Mouse (Mus musculus): ENCODE results near the gene Mdfic. TPM values are rescaled to one million over a fixed set of nuclear protein-coding genes. Genes with fewer than 3 reads are reported as not detected.

Gene Mdfic
- polyA plus RNA-seq, 1 experiment: 3.0 TPM

GRCm38 (mm10) chr6:15789523-15790500 is 69.4 kb downstream of the Mdfic start:
- H3K4me3 ChIP-seq (ENCODE audit: insufficient read depth, low read length): no peak overlapping the region
- peaks cover 3% of the 10 kb centered on the region for H3K4me1 ChIP-seq (ENCODE audit: control insufficient read depth, insufficient read depth, low read length)
- no peak for TF ChIP-seq POLR2A (IDR thresholded peaks at IDR 0.05; ENCODE audit: extremely low read depth, insufficient read depth, low read length)
- TF ChIP-seq CTCF (IDR thresholded peaks at IDR 0.05; ENCODE audit: extremely low read depth, insufficient read depth, low read length): peak; percentile 64
- no peak overlapping the region; the same call in 1 of the 2 replicates for H3K27ac ChIP-seq (ENCODE audit: insufficient read depth, low read length)

GRCm38 (mm10) chr6:15792680-15793601 is 72.5 kb downstream of the Mdfic start:
- Histone ChIP-seq H3K27ac (ENCODE audit: insufficient read depth, low read length) (no peak overlapping the region), H3K4me3 (ENCODE audit: insufficient read depth, low read length) (no peak overlapping the region), H3K4me1 (ENCODE audit: control insufficient read depth, insufficient read depth, low read length) (peaks cover 3% of the 10 kb centered on the region)
- TF ChIP-seq CTCF (IDR thresholded peaks at IDR 0.05; ENCODE audit: extremely low read depth, insufficient read depth, low read length) (no peak), POLR2A (IDR thresholded peaks at IDR 0.05; ENCODE audit: extremely low read depth, insufficient read depth, low read length) (no peak)

- peaks cover 3% of the 10 kb centered on the region for H3K4me1 ChIP-seq (ENCODE audit: control insufficient read depth, insufficient read depth, low read length)
- H3K27ac ChIP-seq (ENCODE audit: insufficient read depth, low read length): no peak overlapping the region
- H3K4me3 ChIP-seq (ENCODE audit: insufficient read depth, low read length): no peak overlapping the region
- TF ChIP-seq POLR2A (IDR thresholded peaks at IDR 0.05; ENCODE audit: extremely low read depth, insufficient read depth, low read length) (no peak), CTCF (IDR thresholded peaks at IDR 0.05; ENCODE audit: extremely low read depth, insufficient read depth, low read length) (no peak)
Observed at GRCm38 (mm10) chr6:15793602-15794345, 73.3 kb downstream of the Mdfic start.

GRCm38 (mm10) chr6:15794801-15795200 is 74.3 kb downstream of the Mdfic start:
- TF ChIP-seq POLR2A (IDR thresholded peaks at IDR 0.05; ENCODE audit: extremely low read depth, insufficient read depth, low read length) (no peak), CTCF (IDR thresholded peaks at IDR 0.05; ENCODE audit: extremely low read depth, insufficient read depth, low read length) (no peak)
- Histone ChIP-seq H3K4me1 (ENCODE audit: control insufficient read depth, insufficient read depth, low read length) (no peaks in the 10 kb centered on the region; the same call in 1 of the 2 replicates), H3K27ac (ENCODE audit: insufficient read depth, low read length) (no peak overlapping the region), H3K4me3 (ENCODE audit: insufficient read depth, low read length) (no peak overlapping the region)

- Histone ChIP-seq H3K27ac (ENCODE audit: insufficient read depth, low read length) (no peak overlapping the region), H3K4me3 (ENCODE audit: insufficient read depth, low read length) (no peak overlapping the region), H3K4me1 (ENCODE audit: control insufficient read depth, insufficient read depth, low read length) (no peaks in the 10 kb centered on the region)
- no peak for TF ChIP-seq CTCF (IDR thresholded peaks at IDR 0.05; ENCODE audit: extremely low read depth, insufficient read depth, low read length)
- no peak for TF ChIP-seq POLR2A (IDR thresholded peaks at IDR 0.05; ENCODE audit: extremely low read depth, insufficient read depth, low read length)
Observed at GRCm38 (mm10) chr6:15807382-15807781, 86.9 kb downstream of the Mdfic start.

GRCm38 (mm10) chr6:15825236-15825635 is 104.8 kb downstream of the Mdfic start:
- H3K27ac ChIP-seq (ENCODE audit: insufficient read depth, low read length): no peak overlapping the region
- no peaks in the 10 kb centered on the region for H3K4me1 ChIP-seq (ENCODE audit: control insufficient read depth, insufficient read depth, low read length)
- H3K4me3 ChIP-seq (ENCODE audit: insufficient read depth, low read length): no peak overlapping the region
- TF ChIP-seq POLR2A (IDR thresholded peaks at IDR 0.05; ENCODE audit: extremely low read depth, insufficient read depth, low read length) (no peak), CTCF (IDR thresholded peaks at IDR 0.05; ENCODE audit: extremely low read depth, insufficient read depth, low read length) (no peak)

- Histone ChIP-seq H3K27ac (ENCODE audit: insufficient read depth, low read length) (no peak overlapping the region), H3K4me3 (ENCODE audit: insufficient read depth, low read length) (no peak overlapping the region), H3K4me1 (ENCODE audit: control insufficient read depth, insufficient read depth, low read length) (no peaks in the 10 kb centered on the region)
- TF ChIP-seq POLR2A (IDR thresholded peaks at IDR 0.05; ENCODE audit: extremely low read depth, insufficient read depth, low read length): no peak
- TF ChIP-seq CTCF (IDR thresholded peaks at IDR 0.05; ENCODE audit: extremely low read depth, insufficient read depth, low read length): no peak
Observed at GRCm38 (mm10) chr6:15829812-15830211, 109.4 kb downstream of the Mdfic start.

GRCm38 (mm10) chr6:15830651-15831050 is 110.2 kb downstream of the Mdfic start:
- Histone ChIP-seq H3K4me1 (ENCODE audit: control insufficient read depth, insufficient read depth, low read length) (no peaks in the 10 kb centered on the region), H3K27ac (ENCODE audit: insufficient read depth, low read length) (no peak overlapping the region)
- no peak for TF ChIP-seq CTCF (IDR thresholded peaks at IDR 0.05; ENCODE audit: extremely low read depth, insufficient read depth, low read length)
- no peak for TF ChIP-seq POLR2A (IDR thresholded peaks at IDR 0.05; ENCODE audit: extremely low read depth, insufficient read depth, low read length)

GRCm38 (mm10) chr6:15837695-15838094 is 117.2 kb downstream of the Mdfic start:
- H3K4me1 ChIP-seq (ENCODE audit: control insufficient read depth, insufficient read depth, low read length): no peaks in the 10 kb centered on the region
- no peak overlapping the region for H3K4me3 ChIP-seq (ENCODE audit: insufficient read depth, low read length)
- H3K27ac ChIP-seq (ENCODE audit: insufficient read depth, low read length): no peak overlapping the region
- no peak for TF ChIP-seq POLR2A (IDR thresholded peaks at IDR 0.05; ENCODE audit: extremely low read depth, insufficient read depth, low read length)
- no peak for TF ChIP-seq CTCF (IDR thresholded peaks at IDR 0.05; ENCODE audit: extremely low read depth, insufficient read depth, low read length)

More at GRCm38 (mm10) chr6:15830651-15831050, 110.2 kb downstream of the Mdfic start:
- no peak overlapping the region for H3K4me3 ChIP-seq (ENCODE audit: insufficient read depth, low read length)
